ENCODE assay signal across 22 mouse cellular contexts in genomic region chr7:126094738-126095137, GRCm38 (mm10). TPM values are rescaled to one million over a fixed set of nuclear protein-coding genes. Genes with fewer than 3 reads are reported as not detected.
A peak's percentile ranks its signal among the peaks of the same experiment; 100 is the strongest.
DNase-seq lines count a peak whose midpoint lies in the region; ATAC-seq lines count a peak whose summit lies in the region.
"Had no signal": no experiment of that assay in that cellular context is flagged by ENCODE, and none has a peak within 500 bp of the region (broad histone marks: within the 10 kb centered on the region; RNA-seq: fewer than 3 reads in every experiment).

No protein-coding gene starts in this region.

- ATAC-seq in forebrain, embryonic 12.5 days (ENCODE audit: low FRiP score), result no peak
- ATAC-seq: activated CD4-positive, CD25-positive, alpha-beta regulatory T cell, adult 4 months; forebrain, embryonic 14.5 days; forebrain, embryonic 16.5 days; Patski had no signal

- H3K4me2 ChIP-seq in forebrain, embryonic 12.5 days, result no peak overlapping the region
- H3K4me2 ChIP-seq: embryonic facial prominence, embryonic 12.5 days had no signal

- 92% methylated on average over 5 of the region's 5 CpGs for WGBS in forebrain, embryonic 12.5 days

- H3K9me3 ChIP-seq in forebrain, embryonic 12.5 days, result peaks cover 4% of the 10 kb centered on the region; the same call in 1 of the 2 replicates
- H3K9me3 ChIP-seq: embryonic facial prominence, embryonic 10.5 days had no signal

- peak; percentile 39 for DNase-seq in 416B (ENCODE audit: low read depth)
- DNase-seq in CD4-positive helper T cell, adult 2 months (ENCODE audit: low read depth, low spot score), result peak; percentile 31
- DNase-seq in natural killer cell, adult 2 months (ENCODE audit: low spot score in 2 of 2), result peak; percentile 46 to 68
- DNase-seq in left cerebral cortex, postnatal 14 days (ENCODE audit: low spot score in 2 of 2), result no peak
- DNase-seq: adrenal gland, adult 8-10 months; adrenal gland, postnatal 14 days; adrenal gland, postnatal 36 days; B cell, adult 2 months; cerebellum, adult 11-12 months; cerebellum, adult 2 months; cerebellum, adult 9-10 months; cerebellum, postnatal 10 days; cerebellum, postnatal 25 days had no signal

- H3K9ac ChIP-seq in forebrain, embryonic 12.5 days, result no peak overlapping the region
- H3K9ac ChIP-seq: embryonic facial prominence, embryonic 12.5 days had no signal

- intact Hi-C loops in left cerebral cortex, postnatal 14 days (cut with DNase I), result loop anchor here (5.0 kb wide), 1 partner anchor 417 kb away; no protein-coding TSS in a partner anchor

- H3K27ac ChIP-seq in forebrain, embryonic 12.5 days, result no peak overlapping the region
- H3K27ac ChIP-seq: embryonic facial prominence, embryonic 10.5 days; embryonic facial prominence, embryonic 12.5 days had no signal

- H3K4me1 ChIP-seq in forebrain, embryonic 12.5 days, result no peaks in the 10 kb centered on the region
- H3K4me1 ChIP-seq: embryonic facial prominence, embryonic 12.5 days had no signal

- H3K27me3 ChIP-seq in forebrain, embryonic 12.5 days, result no peaks in the 10 kb centered on the region
- H3K27me3 ChIP-seq: CH12.LX; embryonic facial prominence, embryonic 12.5 days; Patski had no signal

- H3K36me3 ChIP-seq in forebrain, embryonic 12.5 days (replicated peaks), result peaks cover 27% of the 10 kb centered on the region; the same call in 1 of the 2 replicates

- no peak overlapping the region for H3K4me3 ChIP-seq in forebrain, embryonic 12.5 days (replicated peaks)
- H3K4me3 ChIP-seq: embryonic facial prominence, embryonic 10.5 days; embryonic facial prominence, embryonic 12.5 days had no signal

RNA-seq across cellular contexts. Expression of gene Gsg1l, which starts 12.5 kb away (rescaled TPM):
- total RNA-seq in left cerebral cortex, postnatal 14 days (2021), result 10 to 100 TPM; 51.7 to 54.5 TPM
- polyA plus RNA-seq in forebrain, embryonic 12.5 days (2016; fragmentation: Nextera tagmentation; extraction: Ambion mirVana), result 1.9 and 2.3 TPM in 2 replicates
- total RNA-seq: CH12.LX had no signal
- polyA plus RNA-seq: activated CD4-positive, CD25-positive, alpha-beta regulatory T cell, adult 4 months; G1E; Patski had no signal

Comparison
In these comparisons a context has a peak if more than half of its experiments do, and no peak if none do; other contexts are left out.
1. DNase-seq: peak in 416B (single experiment), CD4-positive helper T cell, adult 2 months (single experiment) and natural killer cell, adult 2 months (2 of 2); none in left cerebral cortex, postnatal 14 days (0 of 2).